ENCODE assay signal across 25 mouse cellular contexts in genomic region chr14:54175476-54175875, GRCm38 (mm10).
A peak's percentile ranks its signal among the peaks of the same experiment; 100 is the strongest.
DNase-seq lines count a peak whose midpoint lies in the region; ATAC-seq and TF ChIP-seq lines count a peak whose summit lies in the region.
"Had no signal": no experiment of that assay in that cellular context is flagged by ENCODE, and none has a peak within 500 bp of the region (broad histone marks: within the 10 kb centered on the region; RNA-seq: fewer than 3 reads in every experiment).

No protein-coding gene starts in this region.

- peak; percentile 78 for DNase-seq in thymus, postnatal 0 days (ENCODE audit: low spot score)
- DNase-seq in thymus, adult 18-20 months: no peak
- peak; percentile 60 for DNase-seq in naive thymus-derived CD4-positive, alpha-beta T cell, adult 2 months (ENCODE audit: low read depth)
- no peak for DNase-seq in kidney, postnatal 25 days
- DNase-seq in retina, postnatal 1 day: no peak
- DNase-seq: adrenal gland, postnatal 14 days; cerebellum, adult 11-12 months; cerebellum, postnatal 25 days; embryo, embryonic 11 days; gastrocnemius, postnatal 36 days; heart, postnatal 10 days; lung, adult 18-20 months; right cerebral cortex, postnatal 4 days had no signal

- H3K4me1 ChIP-seq in intestine, postnatal 0 days (replicated peaks; ENCODE audit: control insufficient read depth, insufficient read depth, low read length): 0 out of 2 replicates have a peak, but pooled peaks cover 3% of the 10 kb centered on the region
- H3K4me1 ChIP-seq in intestine, embryonic 16.5 days (ENCODE audit: control insufficient read depth, insufficient read depth, low read length): no peaks in the 10 kb centered on the region; the same call in 1 of the 2 replicates
- H3K4me1 ChIP-seq: embryonic facial prominence, embryonic 15.5 days had no signal

- no peak overlapping the region for H3K9ac ChIP-seq in intestine, postnatal 0 days (ENCODE audit: low read depth, low read length)
- H3K9ac ChIP-seq in intestine, embryonic 16.5 days (ENCODE audit: low read depth, low read length): no peak overlapping the region
- H3K9ac ChIP-seq: embryonic facial prominence, embryonic 15.5 days; hindbrain, embryonic 13.5 days; intestine, embryonic 15.5 days; kidney, embryonic 15.5 days had no signal

- peak; percentile 46 for TF ChIP-seq CTCF in intestine, postnatal 0 days (IDR thresholded peaks at IDR 0.05; ENCODE audit: low read depth)

- no peaks in the 10 kb centered on the region for H3K36me3 ChIP-seq in intestine, postnatal 0 days (ENCODE audit: control insufficient read depth, insufficient read depth)
- H3K36me3 ChIP-seq in intestine, embryonic 16.5 days (ENCODE audit: control insufficient read depth, insufficient read depth, low read length): no peaks in the 10 kb centered on the region
- H3K36me3 ChIP-seq: embryonic facial prominence, embryonic 15.5 days; hindbrain, embryonic 13.5 days; intestine, embryonic 15.5 days; kidney, embryonic 15.5 days; midbrain, embryonic 10.5 days had no signal

- H3K9me3 ChIP-seq in intestine, postnatal 0 days (ENCODE audit: control insufficient read depth): no peaks in the 10 kb centered on the region
- H3K9me3 ChIP-seq in intestine, embryonic 16.5 days (ENCODE audit: control insufficient read depth, low read length): no peaks in the 10 kb centered on the region
- H3K9me3 ChIP-seq: embryonic facial prominence, embryonic 15.5 days; hindbrain, embryonic 13.5 days; intestine, embryonic 15.5 days; kidney, embryonic 15.5 days; midbrain, embryonic 10.5 days had no signal

- no peak overlapping the region for H3K27ac ChIP-seq in intestine, postnatal 0 days (ENCODE audit: low read depth, low read length)
- H3K27ac ChIP-seq in intestine, embryonic 16.5 days (ENCODE audit: low read length): no peak overlapping the region
- H3K27ac ChIP-seq: embryonic facial prominence, embryonic 15.5 days; hindbrain, embryonic 13.5 days; intestine, embryonic 15.5 days; kidney, embryonic 15.5 days; left cerebral cortex, adult 2 months; macrophage had no signal

- H3K4me3 ChIP-seq in intestine, postnatal 0 days (ENCODE audit: low read depth, low read length): no peak overlapping the region
- H3K4me3 ChIP-seq in intestine, embryonic 16.5 days (ENCODE audit: low read length): no peak overlapping the region
- H3K4me3 ChIP-seq: embryonic facial prominence, embryonic 15.5 days; hindbrain, embryonic 13.5 days; intestine, embryonic 15.5 days; kidney, embryonic 15.5 days; left cerebral cortex, adult 2 months; midbrain, embryonic 10.5 days had no signal

- no peak overlapping the region for H3K4me2 ChIP-seq in intestine, postnatal 0 days (replicated peaks; ENCODE audit: low read depth)
- H3K4me2 ChIP-seq in intestine, embryonic 16.5 days (ENCODE audit: low read depth, low read length): no peak overlapping the region
- H3K4me2 ChIP-seq: embryonic facial prominence, embryonic 15.5 days; heart, embryonic 11.5 days; hindbrain, embryonic 13.5 days; intestine, embryonic 15.5 days; kidney, embryonic 15.5 days; liver, embryonic 11.5 days had no signal

- H3K27me3 ChIP-seq in intestine, postnatal 0 days (replicated peaks; ENCODE audit: control insufficient read depth, insufficient read depth, low read length): no peaks in the 10 kb centered on the region
- H3K27me3 ChIP-seq in intestine, embryonic 16.5 days (replicated peaks; ENCODE audit: control insufficient read depth, insufficient read depth, low read length): no peaks in the 10 kb centered on the region
- H3K27me3 ChIP-seq: embryonic facial prominence, embryonic 15.5 days; hindbrain, embryonic 13.5 days; intestine, embryonic 15.5 days; kidney, embryonic 15.5 days had no signal

- ATAC-seq in intestine, postnatal 0 days: no peak
- no peak for ATAC-seq in intestine, embryonic 16.5 days
- ATAC-seq: forebrain, embryonic 16.5 days; intestine, embryonic 15.5 days had no signal

- 74% methylated on average over 5 of the region's 5 CpGs for WGBS in intestine, postnatal 0 days
- WGBS in intestine, embryonic 16.5 days: 69% methylated on average over 5 of the region's 5 CpGs

Comparison
In these comparisons a context has a peak if more than half of its experiments do, and no peak if none do; other contexts are left out.
1. DNase-seq: peak in thymus, postnatal 0 days (single experiment) and naive thymus-derived CD4-positive, alpha-beta T cell, adult 2 months (single experiment); none in thymus, adult 18-20 months (0 of 2), kidney, postnatal 25 days (0 of 2) and retina, postnatal 1 day (single experiment).